ENCODE assay signal across 8 mouse cellular contexts in the genomic region with DNA sequence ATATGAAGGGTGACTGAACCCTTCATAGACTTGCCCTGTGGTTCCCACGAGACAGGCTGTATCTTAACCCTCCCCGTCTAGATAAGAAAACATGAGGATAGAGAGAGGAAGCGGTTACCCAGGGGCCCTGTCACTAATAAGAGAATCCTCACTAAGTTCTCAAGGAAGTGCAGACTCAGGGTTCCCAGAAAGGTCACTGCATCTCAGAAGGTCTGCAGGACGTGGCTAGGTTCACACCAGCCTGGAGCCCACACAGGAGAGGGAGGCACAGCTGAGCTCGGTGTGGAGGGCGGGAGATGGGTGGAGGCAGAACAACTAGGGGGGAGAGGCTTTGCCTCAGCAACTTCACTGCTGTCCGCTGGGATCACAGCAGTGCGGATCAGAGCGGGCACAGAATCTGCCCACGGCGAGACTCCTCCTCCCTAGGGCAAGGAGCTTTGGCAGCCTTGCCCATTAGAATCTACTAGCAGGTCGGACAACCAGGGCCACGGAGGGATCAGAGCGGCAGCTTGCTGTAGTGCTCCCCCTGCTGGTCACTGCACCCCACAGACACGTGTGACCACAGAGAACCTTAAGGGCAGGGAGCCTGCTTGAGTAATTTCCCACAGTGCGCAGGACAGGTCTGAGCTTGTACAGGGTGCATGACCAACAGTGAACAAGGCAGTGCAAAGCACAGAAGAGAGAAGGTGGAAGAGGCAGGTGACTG. TPM values are rescaled to one million over a fixed set of nuclear protein-coding genes. Genes with fewer than 3 reads are reported as not detected.
DNase-seq lines count a peak whose midpoint lies in the region.

No protein-coding gene starts in this region.

- no peaks in the 10 kb centered on the region for H3K27me3 ChIP-seq in forebrain, embryonic 10.5 days (ENCODE audit: poor library complexity, severe bottlenecking)

- 35% methylated on average over 16 of the region's 16 CpGs for WGBS in forebrain, embryonic 10.5 days
- WGBS in large intestine, adult 2 months, result 24% methylated on average over 16 of the region's 16 CpGs

- H3K4me3 ChIP-seq in forebrain, embryonic 10.5 days, result no peak overlapping the region

- peak; percentile 93 for DNase-seq in MN1 (ENCODE audit: low spot score)
- peak; percentile 74 for DNase-seq in c-Kit-positive CD71-positive TER-119-positive erythroid progenitor cells, embryonic 14.5 days (ENCODE audit: low spot score)
- DNase-seq in forebrain, embryonic 10.5 days (ENCODE audit: extremely low spot score, low spot score), result peak; percentile 87
- DNase-seq in heart, postnatal 14 days, result peak; percentile 87 to 91
- DNase-seq in large intestine, adult 2 months (ENCODE audit: low read depth, low spot score), result peak; percentile 54
- peak; percentile 82 to 89 for DNase-seq in lung, postnatal 4 days
- peak; percentile 95 for DNase-seq in retina, embryonic 14.5 days (ENCODE audit: low spot score)
- peak; percentile 54 for DNase-seq in urinary bladder, postnatal 10 days (ENCODE audit: low spot score)

- intact Hi-C loops in heart, postnatal 14 days (cut with DNase I), result loop anchor here (2.0 to 10.0 kb wide), 2 partner anchors 57 to 439 kb away; no protein-coding TSS in a partner anchor

- peaks cover 19% of the 10 kb centered on the region for H3K36me3 ChIP-seq in forebrain, embryonic 10.5 days (replicated peaks)

- peaks cover 48% of the 10 kb centered on the region for H3K4me1 ChIP-seq in forebrain, embryonic 10.5 days

- peak overlapping the region; percentile 71 for H3K27ac ChIP-seq in forebrain, embryonic 10.5 days

- H3K9me3 ChIP-seq in forebrain, embryonic 10.5 days, result no peaks in the 10 kb centered on the region

RNA-seq across cellular contexts. Expression of gene BC034090, which starts 20.2 kb away (rescaled TPM):
- polyA plus RNA-seq in forebrain, embryonic 10.5 days (2016; fragmentation: Nextera tagmentation; extraction: Ambion mirVana), result 3.6 and 4.4 TPM in 2 replicates
- total RNA-seq in heart, postnatal 14 days (2021), result 10 to 100 TPM; 35.9 to 41.2 TPM
- 2.4 and 2.8 TPM in 2 replicates for polyA plus RNA-seq in large intestine, adult 2 months (2012; rRNA removed)
